Mouse (Mus musculus): Measurements from ENCODE around the gene Xcr1. TPM values are rescaled to one million over a fixed set of nuclear protein-coding genes. Genes with fewer than 3 reads are reported as not detected.

The Xcr1 gene
- polyA plus RNA-seq, 1 experiment, result 0.20 TPM

- TF ChIP-seq CTCF (IDR thresholded peaks at IDR 0.05; ENCODE audit: control insufficient read depth, insufficient read depth, insufficient replicate concordance, low read depth, low read length) (no peak), POLR2A (IDR thresholded peaks at IDR 0.05; ENCODE audit: control insufficient read depth, low read depth, low read length) (no peak)
- Histone ChIP-seq H3K4me3 (ENCODE audit: control insufficient read depth, low read depth, low read length) (no peak overlapping the region), H3K4me1 (ENCODE audit: control insufficient read depth, insufficient read depth, low read length) (no peaks in the 10 kb centered on the region; the same call in 1 of the 2 replicates), H3K27ac (ENCODE audit: control insufficient read depth, insufficient read depth, low read depth, low read length) (no peak overlapping the region), H3K36me3 (ENCODE audit: control insufficient read depth, insufficient read depth, low read length) (no peaks in the 10 kb centered on the region), H3K27me3 (ENCODE audit: control insufficient read depth, insufficient read depth, low read length) (no peaks in the 10 kb centered on the region)
Measured at GRCm38 (mm10) chr9:123845120-123845519, 16.7 kb downstream of the Xcr1 start.

GRCm38 (mm10) chr9:123844468-123844867 lies 17.4 kb downstream of the Xcr1 start:
- Histone ChIP-seq H3K4me1 (ENCODE audit: control insufficient read depth, insufficient read depth, low read length) (no peaks in the 10 kb centered on the region), H3K4me3 (ENCODE audit: control insufficient read depth, low read depth, low read length) (no peak overlapping the region), H3K27me3 (ENCODE audit: control insufficient read depth, insufficient read depth, low read length) (no peaks in the 10 kb centered on the region), H3K27ac (ENCODE audit: control insufficient read depth, insufficient read depth, low read depth, low read length) (no peak overlapping the region), H3K36me3 (ENCODE audit: control insufficient read depth, insufficient read depth, low read length) (no peaks in the 10 kb centered on the region)
- TF ChIP-seq CTCF (IDR thresholded peaks at IDR 0.05; ENCODE audit: control insufficient read depth, insufficient read depth, insufficient replicate concordance, low read depth, low read length), result no peak
- no peak for TF ChIP-seq POLR2A (IDR thresholded peaks at IDR 0.05; ENCODE audit: control insufficient read depth, low read depth, low read length)

- no peak overlapping the region for H3K4me3 ChIP-seq (ENCODE audit: control insufficient read depth, low read depth, low read length)
- no peaks in the 10 kb centered on the region for H3K4me1 ChIP-seq (ENCODE audit: control insufficient read depth, insufficient read depth, low read length)
- 0 out of 2 replicates have a peak, but pooled peaks cover 4% of the 10 kb centered on the region for H3K36me3 ChIP-seq (ENCODE audit: control insufficient read depth, insufficient read depth, low read length)
- no peak overlapping the region for H3K27ac ChIP-seq (ENCODE audit: control insufficient read depth, insufficient read depth, low read depth, low read length)
- no peak for TF ChIP-seq POLR2A (IDR thresholded peaks at IDR 0.05; ENCODE audit: control insufficient read depth, low read depth, low read length)
- no peak for TF ChIP-seq CTCF (IDR thresholded peaks at IDR 0.05; ENCODE audit: control insufficient read depth, insufficient read depth, insufficient replicate concordance, low read depth, low read length)
- H3K27me3 ChIP-seq (ENCODE audit: control insufficient read depth, insufficient read depth, low read length), result no peaks in the 10 kb centered on the region
Measured at GRCm38 (mm10) chr9:123840243-123840642, 21.6 kb downstream of the Xcr1 start.

GRCm38 (mm10) chr9:123835851-123836250 lies 26.0 kb downstream of the Xcr1 start:
- no peaks in the 10 kb centered on the region for H3K27me3 ChIP-seq (ENCODE audit: control insufficient read depth, insufficient read depth, low read length)
- TF ChIP-seq POLR2A (IDR thresholded peaks at IDR 0.05; ENCODE audit: control insufficient read depth, low read depth, low read length), result no peak
- TF ChIP-seq CTCF (IDR thresholded peaks at IDR 0.05; ENCODE audit: control insufficient read depth, insufficient read depth, insufficient replicate concordance, low read depth, low read length), result no peak

GRCm38 (mm10) chr9:123828916-123829315 lies 32.9 kb downstream of the Xcr1 start:
- Histone ChIP-seq H3K4me3 (ENCODE audit: control insufficient read depth, low read depth, low read length) (no peak overlapping the region), H3K27me3 (ENCODE audit: control insufficient read depth, insufficient read depth, low read length) (no peaks in the 10 kb centered on the region), H3K27ac (ENCODE audit: control insufficient read depth, insufficient read depth, low read depth, low read length) (no peak overlapping the region), H3K4me1 (ENCODE audit: control insufficient read depth, insufficient read depth, low read length) (no peaks in the 10 kb centered on the region), H3K36me3 (ENCODE audit: control insufficient read depth, insufficient read depth, low read length) (peaks cover 3% of the 10 kb centered on the region)
- TF ChIP-seq CTCF (IDR thresholded peaks at IDR 0.05; ENCODE audit: control insufficient read depth, insufficient read depth, insufficient replicate concordance, low read depth, low read length) (no peak), POLR2A (IDR thresholded peaks at IDR 0.05; ENCODE audit: control insufficient read depth, low read depth, low read length) (no peak)

More at GRCm38 (mm10) chr9:123835851-123836250, 26.0 kb downstream of the Xcr1 start:
- Histone ChIP-seq H3K4me3 (ENCODE audit: control insufficient read depth, low read depth, low read length) (no peak overlapping the region), H3K36me3 (ENCODE audit: control insufficient read depth, insufficient read depth, low read length) (peaks cover 4% of the 10 kb centered on the region), H3K4me1 (ENCODE audit: control insufficient read depth, insufficient read depth, low read length) (no peaks in the 10 kb centered on the region), H3K27ac (ENCODE audit: control insufficient read depth, insufficient read depth, low read depth, low read length) (no peak overlapping the region)

GRCm38 (mm10) chr9:123826631-123827030 lies 35.2 kb downstream of the Xcr1 start:
- H3K36me3 ChIP-seq (ENCODE audit: control insufficient read depth, insufficient read depth, low read length), result peaks cover 6% of the 10 kb centered on the region
- no peaks in the 10 kb centered on the region for H3K27me3 ChIP-seq (ENCODE audit: control insufficient read depth, insufficient read depth, low read length)
- TF ChIP-seq POLR2A (IDR thresholded peaks at IDR 0.05; ENCODE audit: control insufficient read depth, low read depth, low read length) (no peak), CTCF (IDR thresholded peaks at IDR 0.05; ENCODE audit: control insufficient read depth, insufficient read depth, insufficient replicate concordance, low read depth, low read length) (no peak)
- H3K4me3 ChIP-seq (ENCODE audit: control insufficient read depth, low read depth, low read length), result no peak overlapping the region
- no peak overlapping the region for H3K27ac ChIP-seq (ENCODE audit: control insufficient read depth, insufficient read depth, low read depth, low read length)
- H3K4me1 ChIP-seq (ENCODE audit: control insufficient read depth, insufficient read depth, low read length), result no peaks in the 10 kb centered on the region

GRCm38 (mm10) chr9:123818601-123819000 lies 43.2 kb downstream of the Xcr1 start:
- Histone ChIP-seq H3K36me3 (ENCODE audit: control insufficient read depth, insufficient read depth, low read length) (peaks cover 2% of the 10 kb centered on the region; the same call in 1 of the 2 replicates), H3K4me3 (ENCODE audit: control insufficient read depth, low read depth, low read length) (no peak overlapping the region), H3K27me3 (ENCODE audit: control insufficient read depth, insufficient read depth, low read length) (no peaks in the 10 kb centered on the region), H3K4me1 (ENCODE audit: control insufficient read depth, insufficient read depth, low read length) (no peaks in the 10 kb centered on the region), H3K27ac (ENCODE audit: control insufficient read depth, insufficient read depth, low read depth, low read length) (no peak overlapping the region)
- TF ChIP-seq POLR2A (IDR thresholded peaks at IDR 0.05; ENCODE audit: control insufficient read depth, low read depth, low read length) (no peak), CTCF (IDR thresholded peaks at IDR 0.05; ENCODE audit: control insufficient read depth, insufficient read depth, insufficient replicate concordance, low read depth, low read length) (no peak)

GRCm38 (mm10) chr9:123815996-123816395 lies 45.8 kb downstream of the Xcr1 start:
- Histone ChIP-seq H3K4me1 (ENCODE audit: control insufficient read depth, insufficient read depth, low read length) (no peaks in the 10 kb centered on the region), H3K4me3 (ENCODE audit: control insufficient read depth, low read depth, low read length) (no peak overlapping the region), H3K27ac (ENCODE audit: control insufficient read depth, insufficient read depth, low read depth, low read length) (no peak overlapping the region), H3K36me3 (ENCODE audit: control insufficient read depth, insufficient read depth, low read length) (no peaks in the 10 kb centered on the region; the same call in 1 of the 2 replicates), H3K27me3 (ENCODE audit: control insufficient read depth, insufficient read depth, low read length) (no peaks in the 10 kb centered on the region)
- TF ChIP-seq CTCF (IDR thresholded peaks at IDR 0.05; ENCODE audit: control insufficient read depth, insufficient read depth, insufficient replicate concordance, low read depth, low read length), result no peak
- TF ChIP-seq POLR2A (IDR thresholded peaks at IDR 0.05; ENCODE audit: control insufficient read depth, low read depth, low read length), result no peak

Data from testis, adult 2 months (tissue).